Mouse (Mus musculus): Measurements from ENCODE around the gene Mapk12.

The Mapk12 gene

DNA sequence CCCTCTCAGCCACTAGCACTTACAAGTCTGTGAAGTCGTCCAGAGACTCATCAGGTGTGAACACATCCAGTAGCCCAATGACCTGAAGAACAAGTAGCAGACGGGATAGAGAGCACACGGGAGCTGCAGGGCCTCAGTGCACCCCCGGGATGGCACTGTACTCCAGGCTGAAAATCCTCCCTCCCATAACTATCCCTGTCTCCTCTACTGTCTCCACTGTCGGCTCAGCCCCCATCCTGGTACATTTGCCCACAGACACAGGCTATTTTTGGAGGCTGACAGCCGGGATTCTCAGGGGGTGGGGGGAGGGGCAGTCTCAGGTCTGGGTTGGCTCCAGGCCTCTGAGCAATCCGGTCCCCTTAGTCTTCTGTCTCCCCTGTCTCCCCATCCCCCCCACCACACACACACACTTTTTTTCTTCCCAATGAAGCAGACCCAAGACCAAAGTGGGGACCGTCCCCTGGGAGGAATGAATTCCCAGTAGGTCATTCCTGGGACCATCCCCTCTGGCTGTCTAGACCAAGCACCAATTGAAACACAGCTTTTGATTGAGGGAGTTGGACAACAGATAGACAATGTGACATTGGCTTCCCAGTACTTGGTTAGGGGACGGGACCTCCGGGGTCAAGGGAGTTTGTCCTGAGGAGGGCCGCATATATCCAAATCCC is 3.0 kb downstream of the Mapk12 start:
- DNase-seq, result no peak

DNA sequence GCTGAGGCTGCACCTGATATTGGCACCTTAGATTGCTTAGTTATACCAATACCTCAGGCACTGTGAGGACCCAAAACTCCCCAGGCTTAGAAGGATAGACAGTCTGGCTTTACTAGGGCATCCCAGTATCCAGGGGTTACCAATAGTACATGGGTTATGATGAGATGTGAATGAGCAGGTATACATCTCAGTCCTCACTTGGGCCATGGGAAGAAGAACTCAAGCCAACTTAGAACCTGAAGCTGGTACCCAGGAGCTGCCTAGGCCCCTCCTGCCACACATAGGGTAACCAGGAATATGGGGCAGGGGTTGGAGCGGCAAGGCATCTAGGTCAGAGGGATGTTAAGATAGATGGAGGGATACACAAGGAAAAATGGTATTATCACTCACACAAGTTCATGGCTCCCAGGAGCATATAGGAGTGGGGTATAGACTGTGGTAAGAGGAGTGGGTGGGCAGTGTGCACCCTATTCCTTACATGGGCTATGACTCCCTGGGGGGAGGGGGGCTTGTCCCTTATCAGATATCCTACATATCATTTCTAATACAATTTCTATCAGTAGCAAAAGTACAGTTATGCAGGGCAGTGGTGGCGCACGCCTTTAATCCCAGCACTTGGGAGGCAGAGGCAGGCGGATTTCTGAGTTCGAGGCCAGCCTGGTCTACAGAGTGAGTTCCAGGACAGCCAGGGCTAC is 3.9 kb downstream of the Mapk12 start:
- no peak for DNase-seq

DNA sequence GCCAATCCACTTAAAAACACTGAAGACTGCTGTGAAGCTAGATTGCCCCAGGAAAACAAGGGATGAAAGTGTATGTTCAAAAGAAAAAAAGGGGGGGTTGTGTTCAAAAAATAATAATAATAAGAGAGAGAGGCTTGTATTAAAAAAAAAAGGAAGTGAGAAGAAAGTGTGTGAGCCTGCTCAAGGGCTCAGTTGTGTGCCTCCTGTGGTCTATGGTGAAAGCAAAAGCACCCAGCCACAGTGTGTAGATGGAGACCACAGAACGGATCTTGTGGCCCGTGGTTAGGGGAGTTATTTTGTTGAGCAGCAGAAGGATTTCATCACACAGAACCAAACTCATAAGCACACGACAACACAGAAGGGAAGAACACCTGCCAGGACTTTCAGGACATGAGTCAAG is 9.2 kb downstream of the Mapk12 start:
- DNase-seq, result no peak

DNA sequence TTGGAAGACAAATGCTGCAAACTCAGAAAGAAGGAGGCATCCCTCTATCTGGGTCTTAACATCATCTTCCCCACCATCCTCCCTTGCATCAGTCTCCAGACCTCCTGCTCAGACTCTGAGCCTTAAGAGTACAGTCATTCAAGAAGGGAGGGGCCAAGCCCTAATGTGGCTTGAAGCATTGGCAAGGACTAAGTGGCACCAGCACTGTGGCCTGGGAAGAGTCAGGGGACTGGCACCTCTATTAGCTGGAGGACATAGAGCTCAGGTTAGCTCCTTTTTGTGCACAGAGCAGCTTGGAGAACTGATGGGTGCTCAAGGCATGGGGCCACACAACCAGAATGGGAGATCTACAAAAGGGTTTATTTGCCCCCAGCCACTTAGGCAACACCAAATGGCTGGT is 10.3 kb downstream of the Mapk12 start:
- DNase-seq, result no peak

DNA sequence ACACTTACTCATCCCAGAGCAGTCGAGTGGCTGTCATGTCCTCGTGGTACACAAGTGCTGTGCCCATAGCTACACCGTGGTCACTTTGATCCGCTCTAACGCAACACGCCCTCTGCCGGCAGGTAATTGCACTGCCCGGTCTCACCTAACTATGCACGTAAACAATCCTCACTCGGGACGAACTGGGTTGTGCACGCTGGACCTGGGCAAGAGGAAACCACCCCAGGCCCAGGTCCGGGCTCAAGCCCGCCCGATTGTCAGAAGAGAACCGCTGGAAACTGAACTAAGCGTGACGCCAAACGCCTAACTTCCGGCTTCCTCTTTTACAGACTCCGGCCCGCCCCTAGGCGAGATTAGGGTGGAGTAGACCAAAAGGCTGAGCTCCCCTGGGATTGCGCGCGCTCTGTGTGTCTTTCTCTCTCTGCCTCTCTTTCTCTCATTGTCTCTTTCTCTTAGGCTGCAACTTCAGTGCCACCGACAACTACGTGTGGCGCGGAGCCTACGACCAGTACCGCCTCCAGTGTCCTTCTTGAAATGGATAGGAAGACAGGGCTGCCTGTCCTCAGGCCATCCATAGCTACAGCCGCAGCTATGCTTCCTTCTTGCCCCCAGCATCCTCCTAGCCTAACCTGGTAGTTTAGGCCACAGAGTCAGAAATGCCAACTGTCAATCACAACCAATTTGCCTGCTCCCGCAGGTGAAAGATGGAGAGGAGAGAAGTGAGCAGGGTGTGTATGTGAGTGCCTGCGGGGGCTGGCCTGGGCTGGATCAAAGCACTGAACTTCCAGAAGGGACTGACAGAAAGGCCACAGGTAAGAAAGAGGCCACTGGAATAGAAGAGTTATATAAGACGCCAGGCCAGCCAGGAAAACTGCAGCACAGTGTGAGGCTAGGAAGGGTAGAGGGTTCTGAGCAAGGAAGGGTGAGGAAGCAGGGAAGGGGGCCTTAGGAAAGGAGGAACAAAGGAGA is 11.8 kb downstream of the Mapk12 start, which contains the start of gene Hdac10:
Hdac10 (minus strand) TSS at position 319 of the 969 bp plus-strand sequence.
- DNase-seq, result peak; percentile 94

GRCm38 (mm10) chr15:89127364-89127940 is 13.1 kb downstream of the Mapk12 start:
- DNase-seq, result no peak

DNA sequence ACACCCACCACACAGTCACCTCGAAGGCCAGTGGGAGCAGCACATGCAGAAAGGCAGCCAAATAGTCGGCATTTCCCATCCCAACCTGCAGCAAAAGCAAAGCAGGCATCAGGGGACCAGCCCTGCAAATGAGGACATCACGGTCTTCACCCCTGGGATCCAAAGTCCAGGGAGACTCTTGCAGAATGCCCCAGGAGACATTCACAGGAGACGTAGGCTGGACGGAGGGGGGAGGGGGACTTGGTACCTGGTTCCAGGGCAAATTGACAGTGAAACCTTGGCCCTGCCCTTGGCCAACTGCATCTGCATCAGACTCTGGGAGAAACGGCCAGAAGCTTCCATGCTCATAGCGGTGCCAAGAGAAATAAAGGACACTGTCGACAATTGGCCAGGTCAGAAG is 13.9 kb downstream of the Mapk12 start:
- no peak for DNase-seq

DNA sequence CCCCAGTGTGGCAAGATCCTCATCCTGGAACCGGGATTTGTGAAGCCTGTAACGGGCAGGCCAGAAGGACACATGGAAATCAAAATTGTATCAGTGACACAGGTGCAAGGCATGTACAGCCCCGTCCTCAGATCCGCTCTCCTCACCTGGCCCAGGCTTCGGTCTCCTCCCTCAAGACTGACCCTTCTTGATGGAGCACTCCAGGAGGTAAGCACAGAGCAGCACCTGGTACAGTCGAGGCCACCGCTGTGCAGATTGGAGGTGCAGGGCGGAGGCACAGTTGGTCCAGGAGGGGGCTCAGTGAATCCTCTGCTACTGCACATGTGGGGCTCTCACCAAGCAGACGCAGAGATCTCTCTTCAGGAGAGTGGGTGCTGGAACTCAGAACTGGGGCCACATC is 15.2 kb downstream of the Mapk12 start:
- no peak for DNase-seq

DNA sequence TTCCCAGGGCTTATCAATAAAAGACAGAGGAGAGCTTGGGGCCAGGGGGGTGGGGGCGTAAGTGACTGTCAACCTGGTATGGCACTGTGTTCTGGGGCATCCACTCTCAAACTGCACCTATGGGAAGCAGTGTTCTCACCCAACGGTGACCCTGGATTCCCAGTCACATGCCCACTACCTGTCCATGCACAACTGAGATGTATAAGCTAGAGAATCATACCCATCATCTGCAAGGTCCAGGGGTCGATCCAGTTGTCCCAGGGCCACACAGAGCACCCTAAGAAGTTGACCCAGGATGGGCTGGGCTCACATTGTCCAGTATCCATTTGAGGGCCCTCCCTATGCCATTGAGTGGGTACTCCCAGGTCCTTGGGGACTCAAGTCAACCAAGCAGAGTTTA is 16.2 kb downstream of the Mapk12 start:
- no peak for DNase-seq

DNA sequence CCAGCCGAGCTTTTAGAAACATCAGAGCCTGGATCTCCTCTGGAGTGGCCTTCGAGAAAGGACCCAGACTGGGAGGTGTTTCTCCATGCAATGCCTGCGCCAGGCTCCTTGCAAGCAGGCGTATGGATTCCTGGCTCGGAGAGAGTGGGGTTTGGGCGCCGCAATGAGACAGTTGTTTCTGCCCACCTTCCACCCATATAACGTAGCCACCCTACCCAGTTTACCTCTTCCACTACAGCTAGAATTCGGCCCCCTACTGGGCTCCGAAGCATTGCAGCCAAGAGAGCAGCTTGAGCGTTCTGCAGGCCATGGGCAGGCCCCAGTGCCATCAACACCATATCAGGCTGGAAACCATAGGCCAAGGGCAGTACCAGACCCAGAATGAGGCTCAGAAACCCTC is 16.9 kb downstream of the Mapk12 start:
- DNase-seq, result no peak

- DNase-seq, result peak; percentile 98
Observed at GRCm38 (mm10) chr15:89122649-89123366, 17.7 kb downstream of the Mapk12 start, which contains the start of gene Tubgcp6. Tubgcp6 (minus strand) TSS chr15:89123112.

DNA sequence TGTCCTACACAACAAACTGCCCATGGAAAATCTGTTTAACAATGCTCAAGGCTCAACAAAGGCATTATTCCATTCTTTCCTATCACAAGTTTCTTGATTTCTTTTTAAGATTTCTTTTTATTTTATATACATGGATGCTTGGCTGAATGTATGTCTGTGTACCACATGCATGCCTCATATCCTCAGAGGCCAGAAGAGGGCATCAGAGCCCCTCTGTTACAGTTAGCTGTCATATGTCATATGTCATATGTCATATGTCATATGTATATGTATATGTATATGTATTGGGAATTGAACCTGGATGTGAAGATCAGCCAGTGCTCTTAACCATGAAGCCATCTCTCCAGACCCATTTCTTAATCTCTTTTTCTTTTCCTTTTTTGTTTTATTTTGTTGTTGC is 22.5 kb downstream of the Mapk12 start:
- no peak for DNase-seq

DNA sequence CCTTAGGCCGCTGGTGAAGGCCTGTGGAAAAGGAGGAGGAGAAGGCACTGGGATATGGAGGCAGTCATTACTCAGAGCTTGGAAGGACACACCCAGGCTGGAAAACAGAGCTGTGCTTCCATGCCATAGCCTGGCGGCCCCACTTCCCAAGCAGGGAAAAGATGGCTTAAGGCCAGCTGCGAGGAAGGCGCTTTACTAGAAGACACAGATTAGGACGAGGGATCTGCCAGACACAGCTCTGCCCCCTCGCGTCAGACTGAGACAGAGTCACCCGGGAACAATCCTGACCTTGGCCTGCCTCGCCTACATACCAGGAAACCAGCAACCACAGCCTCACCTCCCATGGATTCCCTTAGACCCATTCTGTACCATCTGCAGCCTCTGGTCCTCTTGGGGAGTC is 30.4 kb downstream of the Mapk12 start:
- no peak for DNase-seq

- no peak for DNase-seq
Observed at GRCm38 (mm10) chr15:89106976-89107375, 33.5 kb downstream of the Mapk12 start.

DNA sequence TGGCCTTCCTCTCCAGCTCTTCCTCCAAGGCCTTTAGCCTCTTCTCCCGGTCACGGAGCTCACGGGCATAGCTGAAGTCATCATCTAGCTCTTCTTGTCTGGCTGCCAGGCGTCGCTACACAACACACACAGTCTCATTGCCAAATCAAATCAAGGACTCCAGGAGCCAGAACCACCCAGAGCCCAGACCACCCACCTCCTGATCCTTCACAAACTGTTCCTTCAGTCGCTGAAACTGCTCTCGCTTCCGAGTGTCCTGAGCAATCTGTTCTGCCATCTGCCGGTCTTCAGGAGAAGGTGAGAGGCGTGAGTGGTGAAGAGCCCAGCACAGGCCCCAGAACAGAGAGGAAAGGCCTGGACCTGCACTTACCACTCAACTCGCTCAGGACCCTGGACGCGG is 34.4 kb downstream of the Mapk12 start:
- no peak for DNase-seq

DNA sequence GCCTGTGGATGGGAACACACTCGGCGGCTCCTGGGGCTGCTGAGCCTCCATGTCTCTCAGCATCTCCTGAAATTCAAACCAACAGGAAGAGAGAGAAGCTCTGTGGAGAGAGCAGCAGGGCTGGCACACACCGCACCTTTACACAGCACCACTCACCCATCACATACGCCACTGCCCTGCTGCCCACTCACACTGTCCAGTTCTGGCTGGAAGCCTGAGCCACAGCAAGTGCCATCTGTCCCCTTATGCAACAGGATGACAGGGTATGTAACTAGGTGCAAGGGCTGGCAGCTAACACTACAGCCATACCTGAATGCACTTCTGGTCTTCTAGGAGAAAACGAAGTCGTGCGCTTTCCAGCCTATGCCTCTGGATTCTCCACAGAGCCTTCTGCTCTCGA is 36.1 kb downstream of the Mapk12 start:
- DNase-seq, result no peak

DNA sequence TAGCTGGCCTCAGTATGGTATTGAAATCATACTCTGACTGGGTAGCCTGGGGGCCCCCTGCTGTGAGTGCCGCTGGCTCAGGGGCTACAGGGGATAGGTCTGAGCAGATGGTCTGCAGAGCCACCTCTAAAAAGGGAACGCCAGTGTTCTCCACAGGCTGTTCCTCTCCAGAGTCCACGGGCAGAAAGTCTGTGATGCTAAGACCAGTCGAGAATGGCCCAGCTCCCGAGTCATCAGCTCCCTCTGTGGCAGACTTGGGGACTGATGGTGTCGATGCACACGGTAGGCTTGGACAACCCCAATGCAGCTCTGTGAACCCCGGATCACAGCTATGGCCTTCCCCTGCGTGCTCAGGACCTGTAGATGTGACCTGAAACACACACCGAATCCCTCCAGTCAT is 36.6 kb downstream of the Mapk12 start:
- no peak for DNase-seq

GRCm38 (mm10) chr15:89102646-89103045 is 37.9 kb downstream of the Mapk12 start:
- DNase-seq, result no peak

GRCm38 (mm10) chr15:89100823-89101222 is 39.7 kb downstream of the Mapk12 start:
- DNase-seq, result no peak

- DNase-seq, result no peak
Observed at GRCm38 (mm10) chr15:89098616-89099015, 41.9 kb downstream of the Mapk12 start.

GRCm38 (mm10) chr15:89097450-89097849 is 43.1 kb downstream of the Mapk12 start:
- DNase-seq, result no peak

- no peak for DNase-seq
Observed at GRCm38 (mm10) chr15:89092181-89092580, 48.3 kb downstream of the Mapk12 start.
